Mouse (Mus musculus): ENCODE data around the gene Cox4i1. TPM values are rescaled to one million over a fixed set of nuclear protein-coding genes. Genes with fewer than 3 reads are reported as not detected.

Cox4i1 gene
- polyA plus RNA-seq, 1 experiment from 2014 or later = 916 TPM

- Histone ChIP-seq H3K27me3 (peaks cover 22% of the 10 kb centered on the region; the same call in 1 of the 2 replicates), H3K36me3 (no peaks in the 10 kb centered on the region), H3K27ac (no peak overlapping the region), H3K4me1 (replicated peaks) (0 out of 2 replicates have a peak, but pooled peaks cover 3% of the 10 kb centered on the region), H3K4me3 (replicated peaks) (no peak overlapping the region), H3K9ac (replicated peaks) (no peak overlapping the region), H3K9me3 (no peaks in the 10 kb centered on the region), H3K4me2 (no peak overlapping the region)
- 83% methylated on average over 10 of the region's 10 CpGs for WGBS
- ATAC-seq (ENCODE audit: insufficient number of reproducible peaks, insufficient read depth, low FRiP score, low TSS enrichment, low read depth) = no peak
These were observed 41.2 kb downstream of the Cox4i1 start for GRCm38 (mm10) chr8:120709176-120709575.

DNA sequence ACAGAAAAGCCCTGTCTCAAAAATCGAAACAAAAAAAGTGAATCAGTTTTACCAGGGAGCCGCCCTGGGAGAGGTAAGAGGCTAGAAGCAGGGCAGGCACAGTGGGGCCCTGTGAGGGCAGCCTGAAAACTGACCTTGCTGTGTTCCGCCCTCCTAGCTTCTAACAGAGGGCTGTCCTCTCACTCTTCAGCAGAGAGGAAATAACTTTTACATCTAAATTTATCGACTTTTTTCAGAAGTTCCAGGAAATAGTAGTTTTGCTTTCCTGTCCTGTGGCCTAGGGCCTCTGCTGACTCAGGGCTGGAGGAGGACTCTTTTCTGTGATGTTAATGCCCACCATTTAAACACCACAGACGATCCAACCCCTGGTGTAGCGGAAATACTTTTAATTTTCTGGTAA lies 47.2 kb downstream of the Cox4i1 start:
- Histone ChIP-seq H3K27ac (no peak overlapping the region), H3K9ac (replicated peaks) (no peak overlapping the region), H3K9me3 (no peaks in the 10 kb centered on the region), H3K4me3 (replicated peaks) (no peak overlapping the region), H3K36me3 (no peaks in the 10 kb centered on the region), H3K4me1 (replicated peaks) (no peaks in the 10 kb centered on the region), H3K4me2 (no peak overlapping the region), H3K27me3 (peaks cover 4% of the 10 kb centered on the region)
- WGBS = 79% methylated on average over 6 of the region's 6 CpGs
- ATAC-seq (ENCODE audit: insufficient number of reproducible peaks, insufficient read depth, low FRiP score, low TSS enrichment, low read depth) = no peak

- ATAC-seq (ENCODE audit: insufficient number of reproducible peaks, insufficient read depth, low FRiP score, low TSS enrichment, low read depth) = no peak
- WGBS = 81% methylated on average over 15 of the region's 15 CpGs
- no peak overlapping the region for H3K27ac ChIP-seq
- no peaks in the 10 kb centered on the region for H3K9me3 ChIP-seq
- no peak overlapping the region for H3K4me3 ChIP-seq (replicated peaks)
- H3K4me2 ChIP-seq = no peak overlapping the region
- no peaks in the 10 kb centered on the region for H3K4me1 ChIP-seq (replicated peaks)
- no peaks in the 10 kb centered on the region for H3K36me3 ChIP-seq
- H3K27me3 ChIP-seq = peaks cover 4% of the 10 kb centered on the region
- H3K9ac ChIP-seq (replicated peaks) = no peak overlapping the region
These were observed 48.1 kb downstream of the Cox4i1 start for GRCm38 (mm10) chr8:120715996-120716680.

GRCm38 (mm10) chr8:120719586-120720236 lies 51.7 kb downstream of the Cox4i1 start:
- Histone ChIP-seq H3K4me2 (no peak overlapping the region), H3K27ac (no peak overlapping the region), H3K36me3 (no peaks in the 10 kb centered on the region), H3K4me1 (replicated peaks) (no peaks in the 10 kb centered on the region), H3K9me3 (0 out of 2 replicates have a peak, but pooled peaks cover 2% of the 10 kb centered on the region), H3K4me3 (replicated peaks) (no peak overlapping the region), H3K9ac (replicated peaks) (no peak overlapping the region), H3K27me3 (peaks cover 4% of the 10 kb centered on the region)
- ATAC-seq (ENCODE audit: insufficient number of reproducible peaks, insufficient read depth, low FRiP score, low TSS enrichment, low read depth) = no peak
- WGBS = 73% methylated on average over 19 of the region's 19 CpGs

GRCm38 (mm10) chr8:120723025-120723424 lies 55.0 kb downstream of the Cox4i1 start:
- Histone ChIP-seq H3K36me3 (no peaks in the 10 kb centered on the region), H3K27ac (no peak overlapping the region), H3K4me2 (no peak overlapping the region), H3K4me1 (replicated peaks) (0 out of 2 replicates have a peak, but pooled peaks cover 2% of the 10 kb centered on the region), H3K27me3 (peaks cover 2% of the 10 kb centered on the region; the same call in 1 of the 2 replicates), H3K4me3 (replicated peaks) (no peak overlapping the region), H3K9me3 (0 out of 2 replicates have a peak, but pooled peaks cover 2% of the 10 kb centered on the region), H3K9ac (replicated peaks) (no peak overlapping the region)
- WGBS = 76% methylated on average over 6 of the region's 6 CpGs
- no peak for ATAC-seq (ENCODE audit: insufficient number of reproducible peaks, insufficient read depth, low FRiP score, low TSS enrichment, low read depth)

Other genes starting within 250 kb of the Cox4i1 start
- 111 and 113 TPM in 2 replicates for gene Gins2, start 78.9 kb upstream of the Cox4i1 start, polyA plus RNA-seq (2016; fragmentation: Nextera tagmentation; extraction: Ambion mirVana)
- gene 1190005I06Rik, start 20.6 kb upstream of the Cox4i1 start, polyA plus RNA-seq (2016; fragmentation: Nextera tagmentation; extraction: Ambion mirVana) = 5.8 and 6.0 TPM in 2 replicates
- 2.7 and 3.7 TPM in 2 replicates for gene Gm27021, start 143 bp upstream of the Cox4i1 start, polyA plus RNA-seq (2016; fragmentation: Nextera tagmentation; extraction: Ambion mirVana)
- 285 and 294 TPM in 2 replicates for gene Emc8, start 351 bp downstream of the Cox4i1 start, polyA plus RNA-seq (2016; fragmentation: Nextera tagmentation; extraction: Ambion mirVana)
- gene Irf8, start 68.1 kb downstream of the Cox4i1 start, polyA plus RNA-seq (2016; fragmentation: Nextera tagmentation; extraction: Ambion mirVana) = 3.5 and 4.1 TPM in 2 replicates